8 mouse cellular contexts compared by ENCODE assay signal in genomic region chr14:46880935-46881334, GRCm38 (mm10). TPM values are rescaled to one million over a fixed set of nuclear protein-coding genes. Genes with fewer than 3 reads are reported as not detected.
A peak's percentile ranks its signal among the peaks of the same experiment; 100 is the strongest.
DNase-seq lines count a peak whose midpoint lies in the region; ATAC-seq and TF ChIP-seq lines count a peak whose summit lies in the region.

No protein-coding gene starts in this region.

- H3K9me3 ChIP-seq in hindbrain, embryonic 10.5 days = no peaks in the 10 kb centered on the region
- H3K9me3 ChIP-seq in hindbrain, embryonic 16.5 days (ENCODE audit: control insufficient read depth, low read length) = no peaks in the 10 kb centered on the region
- no peaks in the 10 kb centered on the region for H3K9me3 ChIP-seq in embryonic facial prominence, embryonic 10.5 days
- H3K9me3 ChIP-seq in heart, postnatal 0 days (replicated peaks; ENCODE audit: control insufficient read depth, low read length) = no peaks in the 10 kb centered on the region

- peaks cover 27% of the 10 kb centered on the region for H3K27me3 ChIP-seq in hindbrain, embryonic 10.5 days (ENCODE audit: insufficient read depth, poor library complexity, severe bottlenecking)
- no peaks in the 10 kb centered on the region; the same call in 1 of the 2 replicates for H3K27me3 ChIP-seq in hindbrain, embryonic 16.5 days (replicated peaks; ENCODE audit: control insufficient read depth, insufficient read depth, low read length)
- H3K27me3 ChIP-seq in embryonic facial prominence, embryonic 10.5 days (replicated peaks; ENCODE audit: low read depth, poor library complexity, severe bottlenecking) = no peaks in the 10 kb centered on the region
- no peaks in the 10 kb centered on the region for H3K27me3 ChIP-seq in heart, postnatal 0 days (ENCODE audit: control insufficient read depth, insufficient read depth, low read length)
- H3K27me3 ChIP-seq in splenic B cell, adult 2 months (ENCODE audit: control insufficient read depth, insufficient read depth, low read length, poor library complexity, severe bottlenecking) = peaks cover 2% of the 10 kb centered on the region; the same call in 1 of the 2 replicates

- H3K9ac ChIP-seq in hindbrain, embryonic 16.5 days (ENCODE audit: low read depth, low read length) = no peak overlapping the region
- H3K9ac ChIP-seq in heart, postnatal 0 days (replicated peaks; ENCODE audit: low read depth, low read length) = peak overlapping the region; percentile 91; the same call in 1 of the 2 replicates

- DNase-seq in hindbrain, embryonic 10.5 days (ENCODE audit: low spot score) = peak; percentile 67
- peak; percentile 78 for DNase-seq in adrenal gland, adult 2 months
- peak; percentile 72 for DNase-seq in embryonic facial prominence, embryonic 10.5 days (ENCODE audit: low spot score)
- DNase-seq in heart, postnatal 0 days (ENCODE audit: low spot score) = peak; percentile 73
- DNase-seq in layer of hippocampus, adult 9-11 months = peak; percentile 39
- DNase-seq in splenic B cell, adult 2 months (ENCODE audit: low read depth, low spot score) = peak; percentile 68

- peak; percentile 85 for TF ChIP-seq CTCF in heart, postnatal 0 days (IDR thresholded peaks at IDR 0.05; ENCODE audit: low read depth)

- H3K4me2 ChIP-seq in hindbrain, embryonic 16.5 days (ENCODE audit: low read length) = no peak overlapping the region
- H3K4me2 ChIP-seq in heart, postnatal 0 days (ENCODE audit: low read depth, low read length) = peak overlapping the region; percentile 81

- ATAC-seq in hindbrain, embryonic 16.5 days = no peak
- no peak for ATAC-seq in heart, postnatal 0 days (ENCODE audit: insufficient read depth, low read depth)
- peak; percentile 79 for ATAC-seq in megakaryocyte progenitor cell, adult 5-6 weeks (replicated peaks; ENCODE audit: poor library complexity)

- no peaks in the 10 kb centered on the region for H3K36me3 ChIP-seq in hindbrain, embryonic 10.5 days
- no peaks in the 10 kb centered on the region for H3K36me3 ChIP-seq in hindbrain, embryonic 16.5 days (ENCODE audit: control insufficient read depth, insufficient read depth, low read length)
- no peaks in the 10 kb centered on the region for H3K36me3 ChIP-seq in embryonic facial prominence, embryonic 10.5 days (replicated peaks)
- no peaks in the 10 kb centered on the region; the same call in 1 of the 2 replicates for H3K36me3 ChIP-seq in heart, postnatal 0 days (replicated peaks; ENCODE audit: control insufficient read depth, insufficient read depth, low read length)
- no peaks in the 10 kb centered on the region for H3K36me3 ChIP-seq in splenic B cell, adult 2 months (ENCODE audit: control insufficient read depth, insufficient read depth, low read length, poor library complexity, severe bottlenecking)

- no peak for TF ChIP-seq EP300 in heart, postnatal 0 days (IDR thresholded peaks at IDR 0.05; ENCODE audit: low read depth)

- H3K4me1 ChIP-seq in hindbrain, embryonic 10.5 days (replicated peaks) = peaks cover 44% of the 10 kb centered on the region
- H3K4me1 ChIP-seq in hindbrain, embryonic 16.5 days (ENCODE audit: control insufficient read depth, insufficient read depth, low read depth, low read length) = peaks cover 8% of the 10 kb centered on the region
- peaks cover 49% of the 10 kb centered on the region for H3K4me1 ChIP-seq in embryonic facial prominence, embryonic 10.5 days
- no peaks in the 10 kb centered on the region for H3K4me1 ChIP-seq in heart, postnatal 0 days (ENCODE audit: control insufficient read depth, insufficient read depth)

- WGBS in hindbrain, embryonic 10.5 days = 4% methylated on average over 10 of the region's 10 CpGs
- 6% methylated on average over 10 of the region's 10 CpGs for WGBS in hindbrain, embryonic 16.5 days
- 4% methylated on average over 10 of the region's 10 CpGs for WGBS in embryonic facial prominence, embryonic 10.5 days
- WGBS in heart, postnatal 0 days = 7% methylated on average over 10 of the region's 10 CpGs

- H3K4me3 ChIP-seq in hindbrain, embryonic 10.5 days = no peak overlapping the region
- no peak overlapping the region for H3K4me3 ChIP-seq in hindbrain, embryonic 16.5 days (ENCODE audit: low read length)
- no peak overlapping the region for H3K4me3 ChIP-seq in embryonic facial prominence, embryonic 10.5 days
- H3K4me3 ChIP-seq in heart, postnatal 0 days (ENCODE audit: low read depth, low read length) = peak overlapping the region; percentile 72

- H3K27ac ChIP-seq in hindbrain, embryonic 10.5 days = no peak overlapping the region
- no peak overlapping the region for H3K27ac ChIP-seq in hindbrain, embryonic 16.5 days (ENCODE audit: low read depth, low read length)
- no peak overlapping the region for H3K27ac ChIP-seq in embryonic facial prominence, embryonic 10.5 days (replicated peaks)
- no peak overlapping the region for H3K27ac ChIP-seq in heart, postnatal 0 days (ENCODE audit: low read depth)

RNA-seq across cellular contexts. Expression of gene Samd4, which starts 1.7 kb away (rescaled TPM):
- 2.7 and 4.5 TPM in 2 replicates for polyA plus RNA-seq in hindbrain, embryonic 10.5 days (2016; fragmentation: Nextera tagmentation; extraction: Ambion mirVana)
- polyA plus RNA-seq in hindbrain, embryonic 16.5 days (2015; fragmentation: Nextera tagmentation; extraction: Ambion mirVana) = 4.7 and 5.3 TPM in 2 replicates
- total RNA-seq in adrenal gland, adult 2 months (2021) = 10 to 100 TPM; 22.9 to 24.4 TPM
- 14.7 and 16.5 TPM in 2 replicates for polyA plus RNA-seq in adrenal gland, adult 2 months (2012; rRNA removed)
- 3.1 and 4.6 TPM in 2 replicates for polyA plus RNA-seq in embryonic facial prominence, embryonic 10.5 days (2016; fragmentation: Nextera tagmentation; extraction: Ambion mirVana)
- 50.4 and 53.8 TPM in 2 replicates for total RNA-seq in heart, postnatal 0 days (2014; rRNA removed; ENCODE audit: low replicate concordance)
- 12.5 and 12.7 TPM in 2 replicates for polyA plus RNA-seq in heart, postnatal 0 days (2015; fragmentation: Nextera tagmentation; extraction: Ambion mirVana)
- total RNA-seq in megakaryocyte progenitor cell, adult 5-6 weeks (2015) = 0.15 TPM in 1 of 2 replicates, not detected in the other
- total RNA-seq in megakaryocyte progenitor cell, adult 5-6 weeks (2017) = 0.10 TPM in 1 of 2 replicates, not detected in the other

RNA-seq across cellular contexts. Expression of gene Cgrrf1, which starts 49.0 kb away (rescaled TPM):
- 34.1 and 36.8 TPM in 2 replicates for polyA plus RNA-seq in hindbrain, embryonic 10.5 days (2016; fragmentation: Nextera tagmentation; extraction: Ambion mirVana)
- 19.5 and 20.3 TPM in 2 replicates for polyA plus RNA-seq in hindbrain, embryonic 16.5 days (2015; fragmentation: Nextera tagmentation; extraction: Ambion mirVana)
- 10 to 100 TPM; 46.7 to 50.5 TPM for total RNA-seq in adrenal gland, adult 2 months (2021)
- polyA plus RNA-seq in adrenal gland, adult 2 months (2012; rRNA removed) = 16.4 and 16.9 TPM in 2 replicates
- polyA plus RNA-seq in embryonic facial prominence, embryonic 10.5 days (2016; fragmentation: Nextera tagmentation; extraction: Ambion mirVana) = 32.1 and 35.9 TPM in 2 replicates
- total RNA-seq in heart, postnatal 0 days (2014; rRNA removed; ENCODE audit: low replicate concordance) = 22.6 and 103 TPM in 2 replicates
- 43.5 and 45.7 TPM in 2 replicates for polyA plus RNA-seq in heart, postnatal 0 days (2015; fragmentation: Nextera tagmentation; extraction: Ambion mirVana)
- total RNA-seq in megakaryocyte progenitor cell, adult 5-6 weeks (2015) = 19.0 and 31.0 TPM in 2 replicates
- 18.4 and 19.0 TPM in 2 replicates for total RNA-seq in megakaryocyte progenitor cell, adult 5-6 weeks (2017)

RNA-seq across cellular contexts. Expression of gene Gmfb, which starts 58.9 kb away (rescaled TPM):
- polyA plus RNA-seq in hindbrain, embryonic 10.5 days (2016; fragmentation: Nextera tagmentation; extraction: Ambion mirVana) = 82.9 and 97.7 TPM in 2 replicates
- 133 and 135 TPM in 2 replicates for polyA plus RNA-seq in hindbrain, embryonic 16.5 days (2015; fragmentation: Nextera tagmentation; extraction: Ambion mirVana)
- total RNA-seq in adrenal gland, adult 2 months (2021) = 100 to 1,000 TPM in 1 of 2 experiments, 10 to 100 TPM in 1; 85.9 to 132 TPM
- 3.2 and 3.7 TPM in 2 replicates for polyA plus RNA-seq in adrenal gland, adult 2 months (2012; rRNA removed)
- 101 and 107 TPM in 2 replicates for polyA plus RNA-seq in embryonic facial prominence, embryonic 10.5 days (2016; fragmentation: Nextera tagmentation; extraction: Ambion mirVana)
- total RNA-seq in heart, postnatal 0 days (2014; rRNA removed; ENCODE audit: low replicate concordance) = 34.0 and 50.6 TPM in 2 replicates
- polyA plus RNA-seq in heart, postnatal 0 days (2015; fragmentation: Nextera tagmentation; extraction: Ambion mirVana) = 37.6 and 42.0 TPM in 2 replicates
- total RNA-seq in megakaryocyte progenitor cell, adult 5-6 weeks (2015) = 68.2 and 70.6 TPM in 2 replicates
- 78.9 and 87.3 TPM in 2 replicates for total RNA-seq in megakaryocyte progenitor cell, adult 5-6 weeks (2017)
